Comparison of ENCODE assay signal across 19 mouse cellular contexts in the genomic region with DNA sequence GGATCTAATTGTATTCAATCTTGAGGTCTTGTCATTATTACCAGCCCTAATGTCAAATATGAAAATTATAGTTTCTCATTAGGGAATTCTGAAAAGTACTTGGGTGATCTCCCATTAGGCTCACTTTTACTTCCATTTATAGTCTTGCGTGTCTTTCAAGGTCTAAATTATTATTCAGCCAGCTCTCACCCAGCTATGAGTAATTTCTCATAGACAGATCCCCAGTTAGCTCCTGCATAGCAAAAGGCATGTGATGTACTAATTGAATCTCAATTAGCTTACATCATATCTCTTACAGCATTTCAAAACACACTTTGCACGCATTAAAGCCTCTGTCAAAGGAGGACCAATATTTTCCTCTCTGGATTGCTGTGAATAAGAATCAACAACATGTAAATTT.
"Had no signal": no experiment of that assay in that cellular context is flagged by ENCODE, and none has a peak within 500 bp of the region (broad histone marks: within the 10 kb centered on the region; RNA-seq: fewer than 3 reads in every experiment).

No protein-coding gene starts in this region.

- H3K27me3 ChIP-seq: megakaryocyte, embryonic 14.5 days; neural tube, embryonic 12.5 days had no signal

- H3K9me3 ChIP-seq: megakaryocyte, embryonic 14.5 days; neural tube, embryonic 12.5 days had no signal

- H3K4me2 ChIP-seq: lung, embryonic 14.5 days; midbrain, embryonic 11.5 days; neural tube, embryonic 12.5 days had no signal

- H3K4me1 ChIP-seq: neural tube, embryonic 12.5 days had no signal

- H3K27ac ChIP-seq: liver, embryonic 14.5 days; neural tube, embryonic 12.5 days had no signal

- H3K9ac ChIP-seq: liver, embryonic 14.5 days; lung, embryonic 14.5 days; neural tube, embryonic 12.5 days had no signal

- H3K36me3 ChIP-seq: neural tube, embryonic 12.5 days had no signal

- ATAC-seq: midbrain, embryonic 16.5 days had no signal

- H3K4me3 ChIP-seq: megakaryocyte, embryonic 14.5 days; myocyte; neural tube, embryonic 12.5 days had no signal

- DNase-seq: lung, adult 18-20 months; lung, embryonic 14.5 days; lung, postnatal 10 days; lung, postnatal 4 days; midbrain, embryonic 14.5 days; retina, postnatal 1 day; right cerebral cortex, adult 18-20 months; right cerebral cortex, postnatal 25 days; right cerebral cortex, postnatal 4 days; spleen, adult 18-20 months; thymus, adult 18-20 months; thymus, postnatal 14 days; thymus, postnatal 36 days had no signal
